ENCODE assay signal across 8 mouse cellular contexts in the genomic region with DNA sequence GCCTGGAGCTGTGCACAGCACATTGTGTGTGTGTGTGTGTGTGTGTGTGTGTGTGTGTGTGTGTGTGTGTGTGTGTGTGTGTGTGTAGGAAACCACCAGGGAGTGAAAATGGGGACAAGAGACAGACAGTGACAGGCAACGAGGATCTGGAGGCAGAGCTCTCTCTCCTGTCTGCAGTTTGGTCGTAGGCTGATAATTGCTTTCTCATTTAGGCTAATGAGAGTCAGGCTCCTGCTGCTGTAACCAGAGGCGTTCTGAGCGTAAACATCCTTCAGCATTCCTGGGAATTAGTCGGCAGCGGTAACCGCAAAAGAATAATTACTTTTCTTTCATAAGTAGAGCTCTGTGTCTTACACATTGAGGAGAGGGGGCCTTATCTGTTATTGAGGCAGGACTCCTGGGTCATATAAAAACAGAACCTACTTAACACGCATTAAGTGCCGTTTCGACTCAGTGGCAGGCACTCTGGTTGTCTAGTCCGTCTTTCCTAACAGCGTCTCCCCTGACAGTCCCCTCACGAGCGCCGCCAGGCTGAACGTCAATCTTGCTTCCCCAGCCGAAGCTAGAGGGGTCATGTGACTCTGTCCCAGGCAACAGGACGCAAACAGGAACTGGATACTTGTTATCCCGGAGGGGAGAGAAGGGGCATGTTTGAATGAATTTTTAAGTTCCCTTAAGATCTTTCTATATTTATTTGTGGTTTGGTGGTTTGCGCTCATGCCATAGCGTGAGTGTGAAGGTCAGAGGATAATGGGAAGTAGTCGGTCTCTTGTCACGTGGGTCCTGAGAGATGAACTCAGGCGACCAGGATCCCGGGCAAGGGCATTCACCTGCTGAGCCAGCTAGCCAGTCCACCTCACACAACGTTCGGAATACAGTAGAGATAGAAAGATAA. TPM values are rescaled to one million over a fixed set of nuclear protein-coding genes. Genes with fewer than 3 reads are reported as not detected.
DNase-seq lines count a peak whose midpoint lies in the region; ATAC-seq and TF ChIP-seq lines count a peak whose summit lies in the region.

No protein-coding gene starts in this region.

- peak; percentile 34 for DNase-seq in cerebellum, adult 8-10 months
- no peak for DNase-seq in cerebellum, adult 9-11 months
- DNase-seq in hindbrain, embryonic 10.5 days (ENCODE audit: low spot score): peak; percentile 71
- peak; percentile 90 for DNase-seq in midbrain, embryonic 11.5 days (ENCODE audit: low spot score, missing footprints)

- peak overlapping the region; percentile 49 for H3K4me2 ChIP-seq in forebrain, embryonic 15.5 days (replicated peaks)
- peak overlapping the region; percentile 65 for H3K4me2 ChIP-seq in limb, embryonic 12.5 days
- H3K4me2 ChIP-seq in midbrain, embryonic 11.5 days: peak overlapping the region; percentile 53
- H3K4me2 ChIP-seq in stomach, embryonic 16.5 days (ENCODE audit: low read depth, low read length): peak overlapping the region; percentile 74

- peak overlapping the region; percentile 26; the same call in 1 of the 2 replicates for H3K27ac ChIP-seq in bone marrow, adult 2 months (ENCODE audit: control insufficient read depth, insufficient read depth, low read depth, low read length, poor library complexity)
- peak overlapping the region; percentile 27; the same call in 1 of the 2 replicates for H3K27ac ChIP-seq in forebrain, embryonic 15.5 days (replicated peaks)
- peak overlapping the region; percentile 57 for H3K27ac ChIP-seq in hindbrain, embryonic 10.5 days
- 0 out of 2 replicates have a peak overlapping the region, but pooled peaks have one; percentile 29 for H3K27ac ChIP-seq in limb, embryonic 12.5 days
- H3K27ac ChIP-seq in midbrain, embryonic 11.5 days (ENCODE audit: low read depth, low read length): no peak overlapping the region
- peak overlapping the region; percentile 26; the same call in 1 of the 2 replicates for H3K27ac ChIP-seq in stomach, embryonic 16.5 days (ENCODE audit: low read length)

- no peaks in the 10 kb centered on the region for H3K9me3 ChIP-seq in forebrain, embryonic 15.5 days
- no peaks in the 10 kb centered on the region for H3K9me3 ChIP-seq in hindbrain, embryonic 10.5 days
- H3K9me3 ChIP-seq in limb, embryonic 12.5 days: no peaks in the 10 kb centered on the region
- no peaks in the 10 kb centered on the region for H3K9me3 ChIP-seq in midbrain, embryonic 11.5 days (ENCODE audit: control insufficient read depth, low read length)
- H3K9me3 ChIP-seq in stomach, embryonic 16.5 days (replicated peaks; ENCODE audit: control insufficient read depth, low read length): no peaks in the 10 kb centered on the region

- TF ChIP-seq POLR2A in bone marrow, adult 2 months (IDR thresholded peaks at IDR 0.05; ENCODE audit: borderline replicate concordance, control insufficient read depth, low read depth, low read length): no peak

- no peak for TF ChIP-seq CTCF in bone marrow, adult 2 months (IDR thresholded peaks at IDR 0.05; ENCODE audit: control insufficient read depth, insufficient read depth, low read length)

- H3K9ac ChIP-seq in forebrain, embryonic 15.5 days (replicated peaks): 0 out of 2 replicates have a peak overlapping the region, but pooled peaks have one; percentile 25
- H3K9ac ChIP-seq in limb, embryonic 12.5 days (replicated peaks): peak overlapping the region; percentile 31
- H3K9ac ChIP-seq in midbrain, embryonic 11.5 days (ENCODE audit: low read length): peak overlapping the region; percentile 56
- H3K9ac ChIP-seq in stomach, embryonic 16.5 days (ENCODE audit: low read length): peak overlapping the region; percentile 63

- H3K4me1 ChIP-seq in bone marrow, adult 2 months (ENCODE audit: control insufficient read depth, insufficient read depth, low read length): no peaks in the 10 kb centered on the region; the same call in 1 of the 2 replicates
- peaks cover 14% of the 10 kb centered on the region for H3K4me1 ChIP-seq in forebrain, embryonic 15.5 days
- peaks cover 27% of the 10 kb centered on the region for H3K4me1 ChIP-seq in hindbrain, embryonic 10.5 days (replicated peaks)
- peaks cover 7% of the 10 kb centered on the region for H3K4me1 ChIP-seq in limb, embryonic 12.5 days (replicated peaks)
- H3K4me1 ChIP-seq in midbrain, embryonic 11.5 days (ENCODE audit: control insufficient read depth, insufficient read depth, low read length): no peaks in the 10 kb centered on the region
- peaks cover 3% of the 10 kb centered on the region; the same call in 1 of the 2 replicates for H3K4me1 ChIP-seq in stomach, embryonic 16.5 days (ENCODE audit: control insufficient read depth, insufficient read depth, low read length)

- 1% methylated on average over 27 of the region's 27 CpGs for WGBS in bone marrow, adult 2 months
- WGBS in forebrain, embryonic 15.5 days: 1% methylated on average over 27 of the region's 27 CpGs
- 2% methylated on average over 27 of the region's 27 CpGs for WGBS in hindbrain, embryonic 10.5 days
- 2% methylated on average over 27 of the region's 27 CpGs for WGBS in limb, embryonic 12.5 days
- WGBS in midbrain, embryonic 11.5 days: 1% methylated on average over 27 of the region's 27 CpGs
- WGBS in stomach, embryonic 16.5 days: 2% methylated on average over 27 of the region's 27 CpGs

- H3K27me3 ChIP-seq in forebrain, embryonic 15.5 days: no peaks in the 10 kb centered on the region
- peaks cover 11% of the 10 kb centered on the region; the same call in 1 of the 2 replicates for H3K27me3 ChIP-seq in hindbrain, embryonic 10.5 days (ENCODE audit: insufficient read depth, poor library complexity, severe bottlenecking)
- peaks cover 3% of the 10 kb centered on the region; the same call in 1 of the 2 replicates for H3K27me3 ChIP-seq in limb, embryonic 12.5 days
- H3K27me3 ChIP-seq in midbrain, embryonic 11.5 days (ENCODE audit: control insufficient read depth, insufficient read depth, low read length): no peaks in the 10 kb centered on the region
- no peaks in the 10 kb centered on the region for H3K27me3 ChIP-seq in stomach, embryonic 16.5 days (ENCODE audit: control insufficient read depth, insufficient read depth, low read length)

- ATAC-seq in forebrain, embryonic 15.5 days (replicated peaks): peak; percentile 65
- no peak for ATAC-seq in limb, embryonic 12.5 days (ENCODE audit: insufficient number of reproducible peaks, insufficient read depth, low FRiP score, low TSS enrichment, low read depth)
- ATAC-seq in midbrain, embryonic 11.5 days (ENCODE audit: low FRiP score): peak; percentile 73
- ATAC-seq in stomach, embryonic 16.5 days (ENCODE audit: insufficient read depth, low FRiP score): 0 out of 2 replicates have a peak, but pooled peaks have one; percentile 30

- H3K36me3 ChIP-seq in forebrain, embryonic 15.5 days: no peaks in the 10 kb centered on the region
- H3K36me3 ChIP-seq in hindbrain, embryonic 10.5 days: no peaks in the 10 kb centered on the region
- no peaks in the 10 kb centered on the region for H3K36me3 ChIP-seq in limb, embryonic 12.5 days
- no peaks in the 10 kb centered on the region for H3K36me3 ChIP-seq in midbrain, embryonic 11.5 days (ENCODE audit: control insufficient read depth, insufficient read depth, low read length)
- H3K36me3 ChIP-seq in stomach, embryonic 16.5 days (ENCODE audit: control insufficient read depth, insufficient read depth, low read length): no peaks in the 10 kb centered on the region

- peak overlapping the region; percentile 27 for H3K4me3 ChIP-seq in bone marrow, adult 2 months (replicated peaks; ENCODE audit: control insufficient read depth, low read depth, low read length)
- H3K4me3 ChIP-seq in forebrain, embryonic 15.5 days: peak overlapping the region; percentile 36
- peak overlapping the region; percentile 54 for H3K4me3 ChIP-seq in hindbrain, embryonic 10.5 days
- H3K4me3 ChIP-seq in limb, embryonic 12.5 days (replicated peaks): peak overlapping the region; percentile 37
- H3K4me3 ChIP-seq in midbrain, embryonic 11.5 days (ENCODE audit: low read depth, low read length): peak overlapping the region; percentile 31
- peak overlapping the region; percentile 44 for H3K4me3 ChIP-seq in stomach, embryonic 16.5 days (replicated peaks; ENCODE audit: low read length)

RNA-seq across cellular contexts. Expression of gene Hsp90aa1, which starts 4.1 kb away (rescaled TPM):
- 294 and 808 TPM in 2 replicates for polyA plus RNA-seq in bone marrow, adult 2 months (2011; ENCODE audit: insufficient read depth, insufficient read length, low replicate concordance, missing spikeins)
- 1,340 and 1,345 TPM in 2 replicates for polyA plus RNA-seq in forebrain, embryonic 15.5 days (2015; fragmentation: Nextera tagmentation; extraction: Ambion mirVana)
- polyA plus RNA-seq in hindbrain, embryonic 10.5 days (2016; fragmentation: Nextera tagmentation; extraction: Ambion mirVana): 893 and 1,134 TPM in 2 replicates
- polyA plus RNA-seq in limb, embryonic 12.5 days (2016; fragmentation: Nextera tagmentation; extraction: Ambion mirVana): 833 and 848 TPM in 2 replicates
- 1,541 and 1,584 TPM in 2 replicates for polyA plus RNA-seq in midbrain, embryonic 11.5 days (2014; fragmentation: Nextera tagmentation; extraction: Ambion mirVana)
- polyA plus RNA-seq in stomach, embryonic 16.5 days (2015; fragmentation: Nextera tagmentation; extraction: Ambion mirVana): 654 and 733 TPM in 2 replicates

RNA-seq across cellular contexts. Expression of gene 1700001K19Rik, which starts 24.2 kb away (rescaled TPM):
- not detected in 2 replicates for polyA plus RNA-seq in bone marrow, adult 2 months (2011; ENCODE audit: insufficient read depth, insufficient read length, low replicate concordance, missing spikeins)
- polyA plus RNA-seq in forebrain, embryonic 15.5 days (2015; fragmentation: Nextera tagmentation; extraction: Ambion mirVana): 0.33 and 0.48 TPM in 2 replicates
- 0.34 TPM in 1 of 2 replicates, not detected in the other for polyA plus RNA-seq in hindbrain, embryonic 10.5 days (2016; fragmentation: Nextera tagmentation; extraction: Ambion mirVana)
- not detected in 2 replicates for polyA plus RNA-seq in limb, embryonic 12.5 days (2016; fragmentation: Nextera tagmentation; extraction: Ambion mirVana)
- 0.14 and 0.34 TPM in 2 replicates for polyA plus RNA-seq in midbrain, embryonic 11.5 days (2014; fragmentation: Nextera tagmentation; extraction: Ambion mirVana)
- polyA plus RNA-seq in stomach, embryonic 16.5 days (2015; fragmentation: Nextera tagmentation; extraction: Ambion mirVana): 0.25 TPM in 1 of 2 replicates, not detected in the other

RNA-seq across cellular contexts. Expression of gene Wdr20, which starts 31.2 kb away (rescaled TPM):
- polyA plus RNA-seq in bone marrow, adult 2 months (2011; ENCODE audit: insufficient read depth, insufficient read length, low replicate concordance, missing spikeins): 7.8 and 16.6 TPM in 2 replicates
- polyA plus RNA-seq in forebrain, embryonic 15.5 days (2015; fragmentation: Nextera tagmentation; extraction: Ambion mirVana): 31.5 and 33.5 TPM in 2 replicates
- 23.3 and 24.4 TPM in 2 replicates for polyA plus RNA-seq in hindbrain, embryonic 10.5 days (2016; fragmentation: Nextera tagmentation; extraction: Ambion mirVana)
- 30.2 and 33.5 TPM in 2 replicates for polyA plus RNA-seq in limb, embryonic 12.5 days (2016; fragmentation: Nextera tagmentation; extraction: Ambion mirVana)
- 22.9 and 24.7 TPM in 2 replicates for polyA plus RNA-seq in midbrain, embryonic 11.5 days (2014; fragmentation: Nextera tagmentation; extraction: Ambion mirVana)
- polyA plus RNA-seq in stomach, embryonic 16.5 days (2015; fragmentation: Nextera tagmentation; extraction: Ambion mirVana): 23.0 and 23.4 TPM in 2 replicates
